Mouse (Mus musculus): Measurements from ENCODE around the gene Hira. TPM values are rescaled to one million over a fixed set of nuclear protein-coding genes. Genes with fewer than 3 reads are reported as not detected.
"Not testable (repeated sequence)": the region's sequence is repeated elsewhere in the genome, so short reads cannot be mapped to it uniquely, and the experiment has no call there.

Hira gene
- total and polyA plus RNA-seq, 2 experiments from 2014 or later: 6.7 to 19.0 TPM

- 52% methylated on average over 1 of the region's 1 CpGs for WGBS
- TF ChIP-seq EP300 (IDR thresholded peaks at IDR 0.05; ENCODE audit: low read depth) (no peak), CTCF (IDR thresholded peaks at IDR 0.05; ENCODE audit: low read depth) (no peak)
- no peaks in the 10 kb centered on the region for H3K27me3 ChIP-seq (ENCODE audit: control insufficient read depth, insufficient read depth, low read length)
- no peak overlapping the region for H3K27ac ChIP-seq (ENCODE audit: low read depth)
- H3K4me1 ChIP-seq (ENCODE audit: control insufficient read depth, insufficient read depth): no peaks in the 10 kb centered on the region
- no peaks in the 10 kb centered on the region for H3K36me3 ChIP-seq (replicated peaks; ENCODE audit: control insufficient read depth, insufficient read depth, low read length)
- no peak; the same call in 1 of the 2 replicates for ATAC-seq (ENCODE audit: insufficient read depth, low read depth)
- no peak overlapping the region for H3K4me2 ChIP-seq (ENCODE audit: low read depth, low read length)
- no peak for DNase-seq (ENCODE audit: low spot score)
- H3K4me3 ChIP-seq (ENCODE audit: low read depth, low read length): no peak overlapping the region
- H3K9me3 ChIP-seq (replicated peaks; ENCODE audit: control insufficient read depth, low read length): 0 out of 2 replicates have a peak, but pooled peaks cover 3% of the 10 kb centered on the region
- H3K9ac ChIP-seq (replicated peaks; ENCODE audit: low read depth, low read length): no peak overlapping the region
Observed at GRCm38 (mm10) chr16:18860186-18860585, 16.7 kb upstream of the Hira start.

GRCm38 (mm10) chr16:18870495-18870894 is 6.3 kb upstream of the Hira start:
- not testable (repeated sequence) for H3K9ac ChIP-seq (replicated peaks; ENCODE audit: low read depth, low read length); H3K27ac ChIP-seq (ENCODE audit: low read depth); H3K4me1 ChIP-seq (ENCODE audit: control insufficient read depth, insufficient read depth); ATAC-seq (ENCODE audit: insufficient read depth, low read depth); DNase-seq (ENCODE audit: low spot score); H3K4me2 ChIP-seq (ENCODE audit: low read depth, low read length); H3K27me3 ChIP-seq (ENCODE audit: control insufficient read depth, insufficient read depth, low read length); H3K4me3 ChIP-seq (ENCODE audit: low read depth, low read length); H3K9me3 ChIP-seq (replicated peaks; ENCODE audit: control insufficient read depth, low read length)
- H3K36me3 ChIP-seq (replicated peaks; ENCODE audit: control insufficient read depth, insufficient read depth, low read length): peaks cover 38% of the 10 kb centered on the region
- WGBS: 64% methylated on average over 1 of the region's 1 CpGs

- under 1% methylated on average over 17 of the region's 17 CpGs for WGBS
- H3K9ac ChIP-seq (replicated peaks; ENCODE audit: low read depth, low read length): peak overlapping the region; percentile 87
- peak overlapping the region; percentile 83 for H3K4me3 ChIP-seq (ENCODE audit: low read depth, low read length)
- no peak; the same call in 1 of the 2 replicates for ATAC-seq (ENCODE audit: insufficient read depth, low read depth)
- peak overlapping the region; percentile 92 for H3K27ac ChIP-seq (ENCODE audit: low read depth)
- H3K36me3 ChIP-seq (replicated peaks; ENCODE audit: control insufficient read depth, insufficient read depth, low read length): peaks cover 36% of the 10 kb centered on the region
- no peaks in the 10 kb centered on the region for H3K27me3 ChIP-seq (ENCODE audit: control insufficient read depth, insufficient read depth, low read length)
- no peak for DNase-seq (ENCODE audit: low spot score)
- H3K4me1 ChIP-seq (ENCODE audit: control insufficient read depth, insufficient read depth): peaks cover 6% of the 10 kb centered on the region
- H3K9me3 ChIP-seq (replicated peaks; ENCODE audit: control insufficient read depth, low read length): no peaks in the 10 kb centered on the region
- TF ChIP-seq CTCF (IDR thresholded peaks at IDR 0.05; ENCODE audit: low read depth) (no peak), EP300 (IDR thresholded peaks at IDR 0.05; ENCODE audit: low read depth) (no peak)
- peak overlapping the region; percentile 98 for H3K4me2 ChIP-seq (ENCODE audit: low read depth, low read length)
Observed at GRCm38 (mm10) chr16:18876091-18876441, 771 bp upstream of the Hira start.

DNA sequence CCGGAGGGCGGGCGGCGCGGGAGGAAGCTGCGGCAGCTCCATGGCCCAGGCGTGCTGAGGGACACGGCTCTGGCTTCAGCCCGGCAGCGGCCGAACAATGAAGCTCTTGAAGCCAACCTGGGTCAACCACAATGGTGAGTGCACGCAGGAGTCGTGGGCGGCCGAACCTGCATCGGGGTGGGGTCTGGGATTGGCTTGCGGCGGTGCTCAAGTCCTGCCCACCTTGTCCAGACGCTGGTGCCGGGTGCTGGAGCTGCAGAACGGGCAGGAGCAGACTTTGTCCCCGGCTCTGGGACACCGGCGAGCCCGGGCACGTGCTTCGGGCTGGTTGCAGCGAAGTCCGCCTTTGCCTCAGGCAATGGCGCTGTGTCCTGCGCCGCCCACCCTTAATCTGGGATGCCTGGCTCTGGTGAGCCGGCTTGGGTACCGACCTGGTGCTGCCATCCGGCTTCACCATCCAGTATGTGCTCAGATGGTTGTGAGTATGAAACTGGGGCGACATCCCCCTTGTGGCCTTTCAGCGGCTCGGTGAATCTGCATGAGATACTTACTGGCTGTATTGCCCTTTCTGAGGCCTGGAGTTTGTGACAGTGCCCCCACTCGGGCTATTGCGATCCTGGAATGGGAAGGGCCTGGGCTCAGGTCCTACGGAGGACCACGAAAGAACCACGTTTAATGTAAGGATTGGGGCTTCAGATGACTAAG is 701 bp downstream of the Hira start:
- peaks cover 6% of the 10 kb centered on the region for H3K4me1 ChIP-seq (ENCODE audit: control insufficient read depth, insufficient read depth)
- DNase-seq (ENCODE audit: low spot score) (peak; percentile 12), ATAC-seq (ENCODE audit: insufficient read depth, low read depth) (peak; percentile 6; the same call in 1 of the 2 replicates)
- WGBS: under 1% methylated on average over 42 of the region's 43 CpGs
- peak; percentile 40 for TF ChIP-seq CTCF (IDR thresholded peaks at IDR 0.05; ENCODE audit: low read depth)
- TF ChIP-seq EP300 (IDR thresholded peaks at IDR 0.05; ENCODE audit: low read depth): no peak
- H3K36me3 ChIP-seq (replicated peaks; ENCODE audit: control insufficient read depth, insufficient read depth, low read length): peaks cover 21% of the 10 kb centered on the region
- H3K27ac ChIP-seq (ENCODE audit: low read depth): peak overlapping the region; percentile 92
- peak overlapping the region; percentile 83 for H3K4me3 ChIP-seq (ENCODE audit: low read depth, low read length)
- H3K9ac ChIP-seq (replicated peaks; ENCODE audit: low read depth, low read length): peak overlapping the region; percentile 87
- H3K4me2 ChIP-seq (ENCODE audit: low read depth, low read length): peak overlapping the region; percentile 98
- no peaks in the 10 kb centered on the region for H3K9me3 ChIP-seq (replicated peaks; ENCODE audit: control insufficient read depth, low read length)
- H3K27me3 ChIP-seq (ENCODE audit: control insufficient read depth, insufficient read depth, low read length): no peaks in the 10 kb centered on the region

GRCm38 (mm10) chr16:18878091-18878720 is 1.4 kb downstream of the Hira start:
- peak; percentile 9 for DNase-seq (ENCODE audit: low spot score)
- ATAC-seq (ENCODE audit: insufficient read depth, low read depth): no peak
- peak overlapping the region; percentile 92 for H3K27ac ChIP-seq (ENCODE audit: low read depth)
- H3K36me3 ChIP-seq (replicated peaks; ENCODE audit: control insufficient read depth, insufficient read depth, low read length): peaks cover 14% of the 10 kb centered on the region
- peak overlapping the region; percentile 83 for H3K4me3 ChIP-seq (ENCODE audit: low read depth, low read length)
- no peaks in the 10 kb centered on the region for H3K9me3 ChIP-seq (replicated peaks; ENCODE audit: control insufficient read depth, low read length)
- peak overlapping the region; percentile 98 for H3K4me2 ChIP-seq (ENCODE audit: low read depth, low read length)
- WGBS: 21% methylated on average over 20 of the region's 20 CpGs
- peaks cover 6% of the 10 kb centered on the region for H3K4me1 ChIP-seq (ENCODE audit: control insufficient read depth, insufficient read depth)
- peak overlapping the region; percentile 87 for H3K9ac ChIP-seq (replicated peaks; ENCODE audit: low read depth, low read length)
- TF ChIP-seq CTCF (IDR thresholded peaks at IDR 0.05; ENCODE audit: low read depth) (no peak), EP300 (IDR thresholded peaks at IDR 0.05; ENCODE audit: low read depth) (no peak)
- H3K27me3 ChIP-seq (ENCODE audit: control insufficient read depth, insufficient read depth, low read length): no peaks in the 10 kb centered on the region

Measured in heart, postnatal 0 days (tissue).